Mouse (Mus musculus) heart, embryonic 12.5 days (tissue): ENCODE measurements around the gene Aagab. TPM values are rescaled to one million over a fixed set of nuclear protein-coding genes. Genes with fewer than 3 reads are reported as not detected.

Experiments used
- ATAC-seq: fragments of 200-750 bp; cut with Nextera tagmentation; 2 replicates; pipeline ENCODE4 v1.8.0; 2017; ENCODE audit warnings: moderate TSS enrichment, moderate library complexity; ENCODE audit not compliant: insufficient number of reproducible peaks, low FRiP score
- H3K27ac ChIP-seq: fragments of 300-500 bp; sonication (generic); 2 replicates; pipeline ENCODE4 v1.5.1; 2016; ENCODE audit warnings: mild to moderate bottlenecking, moderate library complexity; ENCODE audit not compliant: poor library complexity, severe bottlenecking
- H3K27me3 ChIP-seq: fragments of 300-500 bp; sonication (generic); replicated peaks from 2 replicates; pipeline ENCODE4 v1.6.1; 2016; ENCODE audit warnings: mild to moderate bottlenecking, moderate library complexity
- H3K36me3 ChIP-seq: fragments of 300-500 bp; sonication (generic); 2 replicates; pipeline ENCODE4 v1.6.1; 2016; ENCODE audit warnings: mild to moderate bottlenecking, moderate library complexity
- H3K4me1 ChIP-seq: fragments of 300-500 bp; sonication (generic); replicated peaks from 2 replicates; pipeline ENCODE4 v1.6.1; 2016; ENCODE audit warnings: mild to moderate bottlenecking
- H3K4me2 ChIP-seq: fragments of 300-500 bp; sonication (generic); 2 replicates; pipeline ENCODE4 v1.6.1; 2016; ENCODE audit warnings: mild to moderate bottlenecking, moderate library complexity
- H3K4me3 ChIP-seq: fragments of 300-500 bp; sonication (generic); 2 replicates; pipeline ENCODE4 v1.5.1; 2016; ENCODE audit warnings: mild to moderate bottlenecking
- H3K9ac ChIP-seq: fragments of 300-500 bp; sonication (generic); 2 replicates; pipeline ENCODE4 v1.6.1; 2016; ENCODE audit warnings: mild to moderate bottlenecking, moderate library complexity
- H3K9me3 ChIP-seq: fragments of 300-500 bp; sonication (generic); replicated peaks from 2 replicates; pipeline ENCODE4 v1.6.1; 2016; ENCODE audit warnings: mild to moderate bottlenecking, moderate library complexity
- WGBS: fragments of 180-500 bp; shearing (Covaris S2); methylation state at CpG from one replicate; pipeline ENCODE4 v1.1.7; 2016; 5-methylcytosine and 5-hydroxymethylcytosine counted together
- polyA plus RNA-seq: library from polyadenylated mRNA; unstranded; fragments of >200 nt; fragmentation: Nextera tagmentation; extraction: Ambion mirVana; gene quantifications from 2 replicates; pipeline ENCODE4 v1.2.1, GENCODE M21; 2016

Gene Aagab
- polyA plus RNA-seq, 1 experiment from 2014 or later, result 23.2 TPM

DNA sequence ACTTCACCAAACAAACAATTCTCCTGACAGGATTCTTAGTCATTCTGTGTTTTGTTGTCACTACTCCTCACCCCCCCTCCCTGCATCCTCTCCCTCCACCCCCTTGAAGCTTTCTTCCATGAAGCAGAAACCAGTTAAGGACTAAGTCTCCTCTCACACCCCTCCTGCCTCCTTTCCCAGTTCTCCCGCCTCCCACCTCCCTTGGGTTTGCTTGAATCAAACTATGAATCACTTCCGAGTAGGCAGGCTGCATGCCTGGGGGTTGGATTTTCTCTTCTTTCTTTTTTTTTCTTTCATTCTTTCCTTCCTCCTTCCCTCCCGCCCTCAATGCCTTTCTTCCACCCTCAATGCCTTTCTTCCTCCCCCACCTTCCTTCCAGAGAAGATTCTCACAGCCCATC lies 75.2 kb downstream of the Aagab start:
- no peak; the same call in 1 of the 2 replicates for ATAC-seq
- H3K4me1 ChIP-seq, result peaks cover 69% of the 10 kb centered on the region
- H3K9ac ChIP-seq, result no peak overlapping the region
- H3K27ac ChIP-seq, result peak overlapping the region; percentile 66
- no peaks in the 10 kb centered on the region for H3K9me3 ChIP-seq
- H3K4me2 ChIP-seq, result no peak overlapping the region
- H3K4me3 ChIP-seq, result no peak overlapping the region
- 47% methylated on average over 3 of the region's 3 CpGs for WGBS
- no peaks in the 10 kb centered on the region for H3K36me3 ChIP-seq
- no peaks in the 10 kb centered on the region for H3K27me3 ChIP-seq

DNA sequence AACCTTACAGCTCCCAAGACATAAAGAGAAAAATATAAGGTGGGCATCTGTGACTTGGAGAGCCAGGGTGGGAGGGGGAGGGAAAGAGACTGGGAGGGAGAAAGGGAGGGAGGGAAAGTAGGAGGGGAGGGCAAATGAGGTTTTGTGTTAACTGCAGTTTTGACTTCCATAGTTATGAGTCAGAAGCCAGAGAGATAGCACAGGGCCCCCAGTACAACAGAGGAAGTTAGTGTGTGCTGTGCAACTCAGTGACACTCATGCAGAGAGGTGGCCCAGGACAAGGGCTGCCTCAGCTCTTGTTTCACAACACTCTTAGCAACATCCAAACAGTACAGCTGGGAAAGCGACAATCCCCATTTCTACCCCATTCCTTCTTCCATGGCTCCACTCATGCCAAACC lies 75.6 kb downstream of the Aagab start:
- peak; percentile 48; the same call in 1 of the 2 replicates for ATAC-seq
- peaks cover 69% of the 10 kb centered on the region for H3K4me1 ChIP-seq
- no peak overlapping the region for H3K4me2 ChIP-seq
- peak overlapping the region; percentile 66 for H3K27ac ChIP-seq
- no peaks in the 10 kb centered on the region for H3K9me3 ChIP-seq
- no peak overlapping the region for H3K4me3 ChIP-seq
- H3K27me3 ChIP-seq, result no peaks in the 10 kb centered on the region
- no peaks in the 10 kb centered on the region for H3K36me3 ChIP-seq
- WGBS, result 74% methylated on average over 1 of the region's 1 CpGs
- H3K9ac ChIP-seq, result no peak overlapping the region

GRCm38 (mm10) chr9:63682301-63682700 lies 79.8 kb downstream of the Aagab start:
- H3K9ac ChIP-seq, result no peak overlapping the region
- H3K9me3 ChIP-seq, result no peaks in the 10 kb centered on the region
- H3K4me3 ChIP-seq, result no peak overlapping the region
- H3K27ac ChIP-seq, result no peak overlapping the region
- H3K36me3 ChIP-seq, result no peaks in the 10 kb centered on the region
- H3K27me3 ChIP-seq, result no peaks in the 10 kb centered on the region
- 46% methylated on average over 9 of the region's 9 CpGs for WGBS
- H3K4me2 ChIP-seq, result no peak overlapping the region
- ATAC-seq, result no peak
- peaks cover 61% of the 10 kb centered on the region for H3K4me1 ChIP-seq

GRCm38 (mm10) chr9:63682943-63683342 lies 80.5 kb downstream of the Aagab start:
- no peak overlapping the region for H3K27ac ChIP-seq
- H3K9ac ChIP-seq, result no peak overlapping the region
- H3K27me3 ChIP-seq, result no peaks in the 10 kb centered on the region
- peaks cover 57% of the 10 kb centered on the region for H3K4me1 ChIP-seq
- H3K4me2 ChIP-seq, result no peak overlapping the region
- H3K36me3 ChIP-seq, result no peaks in the 10 kb centered on the region
- no peaks in the 10 kb centered on the region for H3K9me3 ChIP-seq
- no peak for ATAC-seq
- H3K4me3 ChIP-seq, result no peak overlapping the region
- WGBS, result 79% methylated on average over 2 of the region's 2 CpGs

- Histone ChIP-seq H3K27ac (no peak overlapping the region), H3K4me2 (no peak overlapping the region), H3K4me3 (no peak overlapping the region), H3K9ac (no peak overlapping the region), H3K27me3 (no peaks in the 10 kb centered on the region), H3K9me3 (no peaks in the 10 kb centered on the region), H3K4me1 (peaks cover 44% of the 10 kb centered on the region), H3K36me3 (no peaks in the 10 kb centered on the region)
- ATAC-seq, result no peak
- WGBS, result 90% methylated on average over 6 of the region's 6 CpGs
Observed at GRCm38 (mm10) chr9:63684277-63684676, 81.8 kb downstream of the Aagab start.

GRCm38 (mm10) chr9:63685352-63685751 lies 82.9 kb downstream of the Aagab start:
- Histone ChIP-seq H3K9ac (no peak overlapping the region), H3K4me3 (no peak overlapping the region), H3K9me3 (no peaks in the 10 kb centered on the region), H3K36me3 (no peaks in the 10 kb centered on the region), H3K27me3 (no peaks in the 10 kb centered on the region), H3K4me1 (peaks cover 40% of the 10 kb centered on the region), H3K27ac (peak overlapping the region; percentile 60), H3K4me2 (no peak overlapping the region)
- no peak for ATAC-seq
- WGBS, result 38% methylated on average over 5 of the region's 5 CpGs

GRCm38 (mm10) chr9:63687413-63688015 lies 85.1 kb downstream of the Aagab start:
- Histone ChIP-seq H3K36me3 (no peaks in the 10 kb centered on the region), H3K4me1 (peaks cover 49% of the 10 kb centered on the region), H3K27ac (peak overlapping the region; percentile 18; the same call in 1 of the 2 replicates), H3K4me2 (no peak overlapping the region), H3K4me3 (no peak overlapping the region), H3K27me3 (no peaks in the 10 kb centered on the region), H3K9ac (no peak overlapping the region), H3K9me3 (no peaks in the 10 kb centered on the region)
- 87% methylated on average over 7 of the region's 7 CpGs for WGBS
- no peak for ATAC-seq

GRCm38 (mm10) chr9:63690511-63690910 lies 88.1 kb downstream of the Aagab start:
- 79% methylated on average over 1 of the region's 1 CpGs for WGBS
- no peak for ATAC-seq
- H3K4me2 ChIP-seq, result no peak overlapping the region
- H3K9ac ChIP-seq, result no peak overlapping the region
- no peaks in the 10 kb centered on the region for H3K9me3 ChIP-seq
- H3K4me1 ChIP-seq, result peaks cover 28% of the 10 kb centered on the region
- no peaks in the 10 kb centered on the region for H3K36me3 ChIP-seq
- no peaks in the 10 kb centered on the region for H3K27me3 ChIP-seq
- H3K27ac ChIP-seq, result no peak overlapping the region
- H3K4me3 ChIP-seq, result no peak overlapping the region

DNA sequence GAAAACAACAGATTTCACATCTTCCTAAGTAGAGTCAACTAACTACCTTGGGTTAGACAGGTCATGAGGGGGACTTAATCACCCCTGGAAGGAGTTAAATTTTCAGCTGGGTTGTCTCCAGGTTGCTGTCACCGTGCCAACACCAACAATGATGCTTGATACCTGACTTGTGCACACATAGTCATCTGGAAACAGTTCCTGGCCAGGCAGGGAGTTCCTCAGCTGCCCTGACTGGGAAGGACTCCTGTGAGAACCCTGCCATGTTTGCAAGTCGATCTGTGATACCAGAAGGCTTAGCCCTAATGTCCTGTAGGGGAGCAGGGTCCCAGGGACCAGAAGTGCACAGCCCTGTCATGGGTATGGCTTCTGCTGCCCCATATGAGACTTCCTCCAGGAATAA lies 89.5 kb downstream of the Aagab start:
- H3K27ac ChIP-seq, result peak overlapping the region; percentile 32
- H3K9ac ChIP-seq, result no peak overlapping the region
- no peak overlapping the region for H3K4me3 ChIP-seq
- H3K27me3 ChIP-seq, result no peaks in the 10 kb centered on the region
- no peak overlapping the region for H3K4me2 ChIP-seq
- no peaks in the 10 kb centered on the region for H3K9me3 ChIP-seq
- H3K36me3 ChIP-seq, result no peaks in the 10 kb centered on the region
- WGBS, result 42% methylated on average over 2 of the region's 2 CpGs
- no peak for ATAC-seq
- H3K4me1 ChIP-seq, result peaks cover 33% of the 10 kb centered on the region

Other genes starting within 250 kb of the Aagab start
- gene Map2k5, start 224.8 kb upstream of the Aagab start, polyA plus RNA-seq, result 28.7 and 30.9 TPM in 2 replicates
- 60.6 and 64.5 TPM in 2 replicates for gene 2300009A05Rik, start 203.4 kb upstream of the Aagab start, polyA plus RNA-seq
- gene Iqch, start 167 bp upstream of the Aagab start, polyA plus RNA-seq, result 0.08 TPM in 1 of 2 replicates, not detected in the other
- gene Smad3, start 155.3 kb downstream of the Aagab start, polyA plus RNA-seq, result 17.0 and 18.9 TPM in 2 replicates